Mouse (Mus musculus): ENCODE results near the gene Coil. TPM values are rescaled to one million over a fixed set of nuclear protein-coding genes. Genes with fewer than 3 reads are reported as not detected.

The Coil gene
- 6.1 TPM for polyA plus RNA-seq (2014; fragmentation: Illumina TruSeq; extraction: RNeasy Lipid Tissue Mini Kit (QIAGEN cat#74804); ENCODE audit: low read depth, low replicate concordance)

GRCm38 (mm10) chr11:88970202-88970732 is at the start of gene Coil:
Gene Coil (plus strand): TSS chr11:88970252.

GRCm38 (mm10) chr11:88955217-88955969 is 14.7 kb upstream of the Coil start, which contains the start of gene Scpep1:
Gene Scpep1 (minus strand): TSS chr11:88955465.

GRCm38 (mm10) chr11:88966881-88967361 is 3.1 kb upstream of the Coil start, which contains the start of gene Elobl:
Gene Elobl (minus strand): TSS chr11:88966931.

GRCm38 (mm10) chr11:88998974-88999722 is 29.1 kb downstream of the Coil start, which contains the start of gene Trim25:
Gene Trim25 (plus strand): TSS chr11:88999376.

Other genes with a start within 250 kb of the Coil start
- 18.0 TPM for gene Akap1, start 105.7 kb upstream of the Coil start, polyA plus RNA-seq (2014; fragmentation: Illumina TruSeq; extraction: RNeasy Lipid Tissue Mini Kit (QIAGEN cat#74804); ENCODE audit: low read depth, low replicate concordance)
- 75.4 TPM for gene Scpep1, start 14.8 kb upstream of the Coil start, polyA plus RNA-seq (2014; fragmentation: Illumina TruSeq; extraction: RNeasy Lipid Tissue Mini Kit (QIAGEN cat#74804); ENCODE audit: low read depth, low replicate concordance)
- gene Elobl, start 3.3 kb upstream of the Coil start, polyA plus RNA-seq (2014; fragmentation: Illumina TruSeq; extraction: RNeasy Lipid Tissue Mini Kit (QIAGEN cat#74804); ENCODE audit: low read depth, low replicate concordance): not detected
- 29.0 TPM for gene Trim25, start 29.1 kb downstream of the Coil start, polyA plus RNA-seq (2014; fragmentation: Illumina TruSeq; extraction: RNeasy Lipid Tissue Mini Kit (QIAGEN cat#74804); ENCODE audit: low read depth, low replicate concordance)
- 5.7 TPM for gene Dgke, start 96.6 kb downstream of the Coil start, polyA plus RNA-seq (2014; fragmentation: Illumina TruSeq; extraction: RNeasy Lipid Tissue Mini Kit (QIAGEN cat#74804); ENCODE audit: low read depth, low replicate concordance)
- gene Gm525, start 103.6 kb downstream of the Coil start, polyA plus RNA-seq (2014; fragmentation: Illumina TruSeq; extraction: RNeasy Lipid Tissue Mini Kit (QIAGEN cat#74804); ENCODE audit: low read depth, low replicate concordance): not detected

Data from kidney, adult 10 weeks (tissue).